In the genomic region with DNA sequence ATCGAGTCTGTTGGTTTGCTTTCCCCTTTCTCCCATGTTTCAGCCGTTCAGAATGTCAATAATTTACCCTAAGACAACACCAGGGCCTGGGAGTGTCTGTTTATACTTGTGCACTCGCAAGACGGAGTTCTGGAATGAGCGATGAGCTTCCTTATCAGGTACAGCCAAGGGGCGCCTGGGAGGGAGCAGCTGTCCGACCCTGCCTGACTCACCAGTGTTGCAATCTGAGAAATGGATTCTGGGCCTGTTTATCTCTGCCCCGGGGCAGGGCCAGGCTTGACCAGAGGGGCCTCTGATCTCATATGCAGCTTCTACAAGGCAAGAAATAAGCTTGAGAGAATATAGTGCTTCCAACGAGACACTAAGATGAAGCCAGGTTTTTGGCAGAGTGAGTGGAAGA, we compare ENCODE assay signal across 8 mouse cellular contexts. TPM values are rescaled to one million over a fixed set of nuclear protein-coding genes. Genes with fewer than 3 reads are reported as not detected.
DNase-seq lines count a peak whose midpoint lies in the region; ATAC-seq and TF ChIP-seq lines count a peak whose summit lies in the region.

No protein-coding gene starts in this region.

- TF ChIP-seq CTCF in kidney, postnatal 0 days (IDR thresholded peaks at IDR 0.05; ENCODE audit: low read depth) = no peak
- no peak for TF ChIP-seq CTCF in small intestine, adult 2 months (IDR thresholded peaks at IDR 0.05; ENCODE audit: extremely low read depth, insufficient read length, insufficient replicate concordance, low read depth, low read length)
- TF ChIP-seq CTCF in midbrain, postnatal 0 days (IDR thresholded peaks at IDR 0.05) = no peak

- no peak overlapping the region for H3K4me2 ChIP-seq in hindbrain, embryonic 16.5 days (ENCODE audit: low read length)
- H3K4me2 ChIP-seq in embryonic facial prominence, embryonic 13.5 days = no peak overlapping the region
- peak overlapping the region; percentile 11; the same call in 1 of the 2 replicates for H3K4me2 ChIP-seq in kidney, postnatal 0 days (ENCODE audit: low read length)
- no peak overlapping the region for H3K4me2 ChIP-seq in midbrain, postnatal 0 days (ENCODE audit: low read depth, low read length, poor library complexity, severe bottlenecking)

- no peak for TF ChIP-seq POLR2A in small intestine, adult 2 months (IDR thresholded peaks at IDR 0.05; ENCODE audit: low read depth, low read length)

- WGBS in hindbrain, embryonic 10.5 days = 68% methylated on average over 9 of the region's 9 CpGs
- 74% methylated on average over 9 of the region's 9 CpGs for WGBS in hindbrain, embryonic 16.5 days
- 49% methylated on average over 9 of the region's 9 CpGs for WGBS in embryonic facial prominence, embryonic 13.5 days
- 7% methylated on average over 9 of the region's 9 CpGs for WGBS in kidney, postnatal 0 days
- WGBS in small intestine, adult 2 months = 9% methylated on average over 9 of the region's 9 CpGs
- WGBS in midbrain, postnatal 0 days = 73% methylated on average over 9 of the region's 9 CpGs

- DNase-seq in hindbrain, embryonic 10.5 days (ENCODE audit: low spot score) = no peak
- peak; percentile 43 for DNase-seq in kidney, postnatal 0 days (ENCODE audit: low spot score)
- no peak for DNase-seq in cerebellum, adult 18-20 months
- no peak for DNase-seq in midbrain, postnatal 0 days (ENCODE audit: low spot score)

- no peak overlapping the region for H3K9ac ChIP-seq in hindbrain, embryonic 16.5 days (ENCODE audit: low read depth, low read length)
- H3K9ac ChIP-seq in embryonic facial prominence, embryonic 13.5 days = 0 out of 2 replicates have a peak overlapping the region, but pooled peaks have one; percentile 12
- H3K9ac ChIP-seq in kidney, postnatal 0 days (ENCODE audit: low read depth, low read length) = no peak overlapping the region
- H3K9ac ChIP-seq in midbrain, postnatal 0 days (replicated peaks; ENCODE audit: low read length, poor library complexity, severe bottlenecking) = no peak overlapping the region

- peaks cover 24% of the 10 kb centered on the region for H3K4me1 ChIP-seq in hindbrain, embryonic 10.5 days (replicated peaks)
- peaks cover 3% of the 10 kb centered on the region; the same call in 1 of the 2 replicates for H3K4me1 ChIP-seq in hindbrain, embryonic 16.5 days (ENCODE audit: control insufficient read depth, insufficient read depth, low read depth, low read length)
- peaks cover 2% of the 10 kb centered on the region; the same call in 1 of the 2 replicates for H3K4me1 ChIP-seq in embryonic facial prominence, embryonic 13.5 days
- no peaks in the 10 kb centered on the region; the same call in 1 of the 2 replicates for H3K4me1 ChIP-seq in kidney, postnatal 0 days (replicated peaks; ENCODE audit: insufficient read depth, low read length)
- H3K4me1 ChIP-seq in small intestine, adult 2 months (ENCODE audit: control insufficient read depth, insufficient read depth, insufficient read length, low read length) = peaks cover 15% of the 10 kb centered on the region; the same call in 1 of the 2 replicates
- no peaks in the 10 kb centered on the region for H3K4me1 ChIP-seq in midbrain, postnatal 0 days (ENCODE audit: insufficient read depth, low read length)

- ATAC-seq in hindbrain, embryonic 16.5 days = no peak
- ATAC-seq in embryonic facial prominence, embryonic 13.5 days (ENCODE audit: insufficient number of reproducible peaks, insufficient read depth, low FRiP score, low TSS enrichment, low read depth) = no peak
- no peak for ATAC-seq in kidney, postnatal 0 days (replicated peaks; ENCODE audit: low FRiP score, low read depth)
- no peak for ATAC-seq in inflammation-experienced regulatory T-cells, adult 6 months
- no peak for ATAC-seq in midbrain, postnatal 0 days (ENCODE audit: low FRiP score)

- no peaks in the 10 kb centered on the region for H3K36me3 ChIP-seq in hindbrain, embryonic 10.5 days
- H3K36me3 ChIP-seq in hindbrain, embryonic 16.5 days (ENCODE audit: control insufficient read depth, insufficient read depth, low read length) = no peaks in the 10 kb centered on the region
- no peaks in the 10 kb centered on the region for H3K36me3 ChIP-seq in embryonic facial prominence, embryonic 13.5 days
- no peaks in the 10 kb centered on the region for H3K36me3 ChIP-seq in kidney, postnatal 0 days (ENCODE audit: insufficient read depth, low read length)
- no peaks in the 10 kb centered on the region for H3K36me3 ChIP-seq in small intestine, adult 2 months (ENCODE audit: control insufficient read depth, insufficient read depth, low read length)
- H3K36me3 ChIP-seq in midbrain, postnatal 0 days (ENCODE audit: insufficient read depth, low read length) = no peaks in the 10 kb centered on the region

- no peaks in the 10 kb centered on the region; the same call in 1 of the 2 replicates for H3K9me3 ChIP-seq in hindbrain, embryonic 10.5 days
- H3K9me3 ChIP-seq in hindbrain, embryonic 16.5 days (ENCODE audit: control insufficient read depth, low read length) = no peaks in the 10 kb centered on the region
- 0 out of 2 replicates have a peak, but pooled peaks cover under 1% of the 10 kb centered on the region for H3K9me3 ChIP-seq in embryonic facial prominence, embryonic 13.5 days
- no peaks in the 10 kb centered on the region for H3K9me3 ChIP-seq in kidney, postnatal 0 days (replicated peaks; ENCODE audit: low read length)
- no peaks in the 10 kb centered on the region for H3K9me3 ChIP-seq in midbrain, postnatal 0 days (ENCODE audit: low read length)

- H3K27me3 ChIP-seq in hindbrain, embryonic 10.5 days (ENCODE audit: insufficient read depth, poor library complexity, severe bottlenecking) = no peaks in the 10 kb centered on the region
- H3K27me3 ChIP-seq in hindbrain, embryonic 16.5 days (replicated peaks; ENCODE audit: control insufficient read depth, insufficient read depth, low read length) = no peaks in the 10 kb centered on the region
- H3K27me3 ChIP-seq in embryonic facial prominence, embryonic 13.5 days = no peaks in the 10 kb centered on the region
- H3K27me3 ChIP-seq in kidney, postnatal 0 days (ENCODE audit: insufficient read depth, low read length) = no peaks in the 10 kb centered on the region
- H3K27me3 ChIP-seq in small intestine, adult 2 months (ENCODE audit: control insufficient read depth, insufficient read depth, low read length) = no peaks in the 10 kb centered on the region
- H3K27me3 ChIP-seq in midbrain, postnatal 0 days (ENCODE audit: insufficient read depth, low read length) = no peaks in the 10 kb centered on the region

- H3K4me3 ChIP-seq in hindbrain, embryonic 10.5 days = no peak overlapping the region
- no peak overlapping the region for H3K4me3 ChIP-seq in hindbrain, embryonic 16.5 days (ENCODE audit: low read length)
- no peak overlapping the region for H3K4me3 ChIP-seq in embryonic facial prominence, embryonic 13.5 days
- H3K4me3 ChIP-seq in kidney, postnatal 0 days (replicated peaks; ENCODE audit: low read depth, low read length) = no peak overlapping the region
- H3K4me3 ChIP-seq in small intestine, adult 2 months (ENCODE audit: low read depth, low read length) = no peak overlapping the region
- H3K4me3 ChIP-seq in midbrain, postnatal 0 days (ENCODE audit: low read depth, low read length) = no peak overlapping the region

- 0 out of 2 replicates have a peak overlapping the region, but pooled peaks have one; percentile 25 for H3K27ac ChIP-seq in hindbrain, embryonic 10.5 days
- no peak overlapping the region for H3K27ac ChIP-seq in hindbrain, embryonic 16.5 days (ENCODE audit: low read depth, low read length)
- H3K27ac ChIP-seq in embryonic facial prominence, embryonic 13.5 days = no peak overlapping the region
- H3K27ac ChIP-seq in kidney, postnatal 0 days = peak overlapping the region; percentile 21
- peak overlapping the region; percentile 88 for H3K27ac ChIP-seq in small intestine, adult 2 months (ENCODE audit: insufficient read depth, low read depth, low read length)
- H3K27ac ChIP-seq in midbrain, postnatal 0 days (ENCODE audit: low read depth, low read length) = no peak overlapping the region

RNA-seq across cellular contexts. Expression of a gene that starts 3.4 kb away (rescaled TPM):
- polyA plus RNA-seq in hindbrain, embryonic 10.5 days (2016; fragmentation: Nextera tagmentation; extraction: Ambion mirVana) = 29.6 and 34.2 TPM in 2 replicates
- polyA plus RNA-seq in hindbrain, embryonic 16.5 days (2015; fragmentation: Nextera tagmentation; extraction: Ambion mirVana) = 53.1 and 55.6 TPM in 2 replicates
- 44.4 and 46.7 TPM in 2 replicates for polyA plus RNA-seq in embryonic facial prominence, embryonic 13.5 days (2015; fragmentation: Nextera tagmentation; extraction: Ambion mirVana)
- polyA plus RNA-seq in kidney, postnatal 0 days (2015; fragmentation: Nextera tagmentation; extraction: Ambion mirVana) = 38.2 and 38.7 TPM in 2 replicates
- 37.8 and 97.7 TPM in 2 replicates for polyA plus RNA-seq in small intestine, adult 2 months (2012; rRNA removed)
- 100 to 1,000 TPM; 108 to 123 (median 115) TPM for polyA plus RNA-seq in inflammation-experienced regulatory T-cells, adult 6 months (2017; shearing (Covaris generic))
- 47.8 and 57.0 TPM in 2 replicates for total RNA-seq in midbrain, postnatal 0 days (2014; rRNA removed)
- 40.0 and 43.1 TPM in 2 replicates for polyA plus RNA-seq in midbrain, postnatal 0 days (2015; fragmentation: Nextera tagmentation; extraction: Ambion mirVana)

Comparison
In these comparisons a context has a peak if more than half of its experiments do, and no peak if none do; other contexts are left out.
1. H3K27ac ChIP-seq: peak in hindbrain, embryonic 10.5 days (single experiment), kidney, postnatal 0 days (single experiment) and small intestine, adult 2 months (single experiment); none in hindbrain, embryonic 16.5 days (single experiment), embryonic facial prominence, embryonic 13.5 days (single experiment) and midbrain, postnatal 0 days (single experiment).